Mouse (Mus musculus) stomach, embryonic 14.5 days (tissue): ENCODE data around the gene Isoc2a. TPM values are rescaled to one million over a fixed set of nuclear protein-coding genes. Genes with fewer than 3 reads are reported as not detected.

Experiments
- ATAC-seq: fragments of 200-750 bp; cut with Nextera tagmentation; 2 replicates; pipeline ENCODE4 v1.8.0; 2017; ENCODE audit warnings: low read depth, moderate TSS enrichment; ENCODE audit not compliant: insufficient number of reproducible peaks, insufficient read depth, low FRiP score
- H3K27ac ChIP-seq: fragments of 300-500 bp; sonication (generic); 2 replicates; pipeline ENCODE4 v1.5.1; 2014; ENCODE audit warnings: mild to moderate bottlenecking, low read length, moderate library complexity, mixed read lengths
- H3K27me3 ChIP-seq: fragments of 300-500 bp; sonication (generic); 2 replicates; pipeline ENCODE4 v1.6.1; 2014; ENCODE audit warnings: low read length, control low read depth, mixed read lengths; ENCODE audit not compliant: control insufficient read depth, insufficient read depth
- H3K36me3 ChIP-seq: fragments of 300-500 bp; sonication (generic); 2 replicates; pipeline ENCODE4 v1.6.1; 2014; ENCODE audit warnings: mild to moderate bottlenecking, control low read depth, low read length, moderate library complexity, mixed read lengths; ENCODE audit not compliant: control insufficient read depth, insufficient read depth
- H3K4me1 ChIP-seq: fragments of 300-500 bp; sonication (generic); 2 replicates; pipeline ENCODE4 v1.6.1; 2014; ENCODE audit warnings: low read length, control low read depth, mixed read lengths; ENCODE audit not compliant: control insufficient read depth, insufficient read depth
- H3K4me2 ChIP-seq: fragments of 300-500 bp; sonication (generic); replicated peaks from 2 replicates; pipeline ENCODE4 v1.6.1; 2014; ENCODE audit warnings: low read depth, low read length, control low read depth
- H3K4me3 ChIP-seq: fragments of 300-500 bp; sonication (generic); 2 replicates; pipeline ENCODE4 v1.5.1; 2014; ENCODE audit warnings: low read depth, low read length, control low read depth
- H3K9ac ChIP-seq: fragments of 300-500 bp; sonication (generic); replicated peaks from 2 replicates; pipeline ENCODE4 v1.6.1; 2014; ENCODE audit warnings: low read depth, mild to moderate bottlenecking, control low read depth, low read length, moderate library complexity, mixed read lengths
- H3K9me3 ChIP-seq: fragments of 300-500 bp; sonication (generic); 2 replicates; pipeline ENCODE4 v1.6.1; 2016; ENCODE audit warnings: low read depth, low read length, control low read depth; ENCODE audit not compliant: control insufficient read depth
- WGBS: fragments of 180-500 bp; shearing (Covaris S2); extraction: QIAGEN DNeasy Blood & Tissue Kit; methylation state at CpG from one replicate; pipeline ENCODE4 v1.1.7; 2014; 5-methylcytosine and 5-hydroxymethylcytosine counted together
- polyA plus RNA-seq: library from polyadenylated mRNA; unstranded; fragments of >200 nt; fragmentation: Nextera tagmentation; extraction: Ambion mirVana; gene quantifications from 2 replicates; pipeline ENCODE4 v1.2.1, GENCODE M21; 2014

Isoc2a gene
- polyA plus RNA-seq, 1 experiment from 2014 or later = 0.98 TPM

GRCm38 (mm10) chr7:4933103-4933502 is 56.1 kb downstream of the Isoc2a start:
- no peak for ATAC-seq
- WGBS = 82% methylated on average over 12 of the region's 12 CpGs

GRCm38 (mm10) chr7:4934160-4934914 is 57.4 kb downstream of the Isoc2a start:
- Histone ChIP-seq H3K36me3 (no peaks in the 10 kb centered on the region), H3K9me3 (peaks cover 2% of the 10 kb centered on the region; the same call in 1 of the 2 replicates), H3K27me3 (no peaks in the 10 kb centered on the region), H3K27ac (no peak overlapping the region), H3K9ac (no peak overlapping the region), H3K4me3 (no peak overlapping the region), H3K4me2 (no peak overlapping the region), H3K4me1 (no peaks in the 10 kb centered on the region)
- no peak for ATAC-seq
- 80% methylated on average over 4 of the region's 4 CpGs for WGBS

More at GRCm38 (mm10) chr7:4933103-4933502, 56.1 kb downstream of the Isoc2a start:
- Histone ChIP-seq H3K36me3 (no peaks in the 10 kb centered on the region), H3K9ac (no peak overlapping the region), H3K4me3 (no peak overlapping the region), H3K27ac (no peak overlapping the region), H3K9me3 (peaks cover 2% of the 10 kb centered on the region; the same call in 1 of the 2 replicates), H3K4me2 (no peak overlapping the region), H3K4me1 (peaks cover 1% of the 10 kb centered on the region; the same call in 1 of the 2 replicates), H3K27me3 (no peaks in the 10 kb centered on the region)

- Histone ChIP-seq H3K4me2 (no peak overlapping the region), H3K27me3 (no peaks in the 10 kb centered on the region), H3K36me3 (no peaks in the 10 kb centered on the region), H3K4me3 (no peak overlapping the region), H3K9me3 (peaks cover 2% of the 10 kb centered on the region; the same call in 1 of the 2 replicates), H3K27ac (no peak overlapping the region), H3K4me1 (no peaks in the 10 kb centered on the region), H3K9ac (no peak overlapping the region)
- ATAC-seq = no peak
- 76% methylated on average over 10 of the region's 10 CpGs for WGBS
Observed at GRCm38 (mm10) chr7:4936832-4937231, 59.9 kb downstream of the Isoc2a start.

- ATAC-seq = no peak
- no peak overlapping the region for H3K9ac ChIP-seq
- peaks cover 2% of the 10 kb centered on the region; the same call in 1 of the 2 replicates for H3K9me3 ChIP-seq
- WGBS = 75% methylated on average over 11 of the region's 11 CpGs
- H3K4me2 ChIP-seq = no peak overlapping the region
- no peak overlapping the region for H3K4me3 ChIP-seq
- H3K27me3 ChIP-seq = no peaks in the 10 kb centered on the region
- H3K36me3 ChIP-seq = no peaks in the 10 kb centered on the region
- H3K27ac ChIP-seq = no peak overlapping the region
- H3K4me1 ChIP-seq = no peaks in the 10 kb centered on the region
Observed at GRCm38 (mm10) chr7:4937392-4937791, 60.4 kb downstream of the Isoc2a start.

- no peaks in the 10 kb centered on the region for H3K36me3 ChIP-seq
- H3K9ac ChIP-seq = no peak overlapping the region
- ATAC-seq = no peak
- H3K9me3 ChIP-seq = peaks cover 2% of the 10 kb centered on the region; the same call in 1 of the 2 replicates
- WGBS = 45% methylated on average over 2 of the region's 2 CpGs
- no peak overlapping the region for H3K4me3 ChIP-seq
- H3K4me2 ChIP-seq = no peak overlapping the region
- no peak overlapping the region for H3K27ac ChIP-seq
- H3K4me1 ChIP-seq = no peaks in the 10 kb centered on the region
- H3K27me3 ChIP-seq = no peaks in the 10 kb centered on the region
Observed at GRCm38 (mm10) chr7:4938456-4938855, 61.5 kb downstream of the Isoc2a start.

- H3K4me2 ChIP-seq = no peak overlapping the region
- ATAC-seq = peak; percentile 64; the same call in 1 of the 2 replicates
- no peak overlapping the region for H3K4me3 ChIP-seq
- no peaks in the 10 kb centered on the region for H3K27me3 ChIP-seq
- WGBS = 18% methylated on average over 9 of the region's 9 CpGs
- no peaks in the 10 kb centered on the region for H3K9me3 ChIP-seq
- H3K36me3 ChIP-seq = no peaks in the 10 kb centered on the region
- H3K9ac ChIP-seq = no peak overlapping the region
- no peak overlapping the region for H3K27ac ChIP-seq
- H3K4me1 ChIP-seq = no peaks in the 10 kb centered on the region
Observed at GRCm38 (mm10) chr7:4940068-4940479, 63.1 kb downstream of the Isoc2a start.

GRCm38 (mm10) chr7:4942673-4943072 is 65.7 kb downstream of the Isoc2a start:
- H3K9me3 ChIP-seq = no peaks in the 10 kb centered on the region
- no peaks in the 10 kb centered on the region for H3K4me1 ChIP-seq
- H3K27me3 ChIP-seq = no peaks in the 10 kb centered on the region
- no peak overlapping the region for H3K4me3 ChIP-seq
- no peaks in the 10 kb centered on the region for H3K36me3 ChIP-seq
- no peak for ATAC-seq
- no peak overlapping the region for H3K4me2 ChIP-seq
- no peak overlapping the region for H3K9ac ChIP-seq
- no peak overlapping the region for H3K27ac ChIP-seq
- 48% methylated on average over 5 of the region's 5 CpGs for WGBS

GRCm38 (mm10) chr7:4943223-4943815 is 66.4 kb downstream of the Isoc2a start:
- no peaks in the 10 kb centered on the region for H3K4me1 ChIP-seq
- H3K9ac ChIP-seq = no peak overlapping the region
- H3K27ac ChIP-seq = no peak overlapping the region
- H3K9me3 ChIP-seq = no peaks in the 10 kb centered on the region
- peak overlapping the region; percentile 30; the same call in 1 of the 2 replicates for H3K4me2 ChIP-seq
- H3K36me3 ChIP-seq = no peaks in the 10 kb centered on the region
- WGBS = 16% methylated on average over 15 of the region's 15 CpGs
- no peaks in the 10 kb centered on the region for H3K27me3 ChIP-seq
- H3K4me3 ChIP-seq = no peak overlapping the region
- ATAC-seq = peak; percentile 85
